Mouse (Mus musculus): ENCODE measurements around the gene Fbxl13.

Fbxl13 gene

DNA sequence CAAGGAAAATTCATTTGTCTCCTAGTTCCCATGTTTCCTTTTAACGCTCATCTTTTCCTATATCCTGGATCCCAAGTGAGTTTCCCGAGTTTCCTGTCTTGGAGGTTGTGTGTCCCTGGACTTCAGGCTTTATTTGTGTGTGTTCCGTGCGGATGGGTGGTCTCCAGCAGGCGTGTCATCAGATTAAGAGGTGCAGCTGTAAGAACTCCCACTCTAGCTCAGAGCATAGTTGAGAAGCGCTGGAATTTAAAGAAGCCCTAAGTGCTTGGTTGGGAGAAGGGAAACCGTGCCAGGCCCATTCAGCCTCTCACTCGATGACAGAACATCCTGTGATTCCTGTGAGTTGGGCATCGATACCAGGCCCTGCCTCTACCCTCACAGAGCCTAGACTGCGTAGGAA, 132.1 kb downstream of the Fbxl13 start:
- DNase-seq = no peak

DNA sequence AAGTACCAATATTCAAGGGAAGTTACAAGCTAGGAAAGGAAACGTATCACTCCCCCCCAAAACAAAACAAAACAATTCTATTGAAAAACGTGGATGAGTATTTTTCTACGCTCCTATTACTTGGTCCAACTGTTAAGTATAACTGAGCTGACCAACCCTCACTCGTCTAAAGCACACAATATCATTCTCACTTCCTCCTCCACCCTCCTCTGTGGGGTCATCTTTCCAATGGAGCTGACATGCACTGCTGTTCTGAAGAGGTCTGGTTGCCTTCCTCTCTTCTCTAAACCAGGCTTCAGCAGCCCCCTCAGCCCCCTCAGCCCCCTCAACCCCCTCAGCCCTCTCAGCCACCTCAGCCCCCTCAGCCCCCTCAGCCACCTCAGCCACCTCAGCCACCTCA, 135.6 kb downstream of the Fbxl13 start:
- DNase-seq = no peak

- DNase-seq = no peak
Observed at GRCm38 (mm10) chr5:21506887-21507286, 138.5 kb downstream of the Fbxl13 start.

DNA sequence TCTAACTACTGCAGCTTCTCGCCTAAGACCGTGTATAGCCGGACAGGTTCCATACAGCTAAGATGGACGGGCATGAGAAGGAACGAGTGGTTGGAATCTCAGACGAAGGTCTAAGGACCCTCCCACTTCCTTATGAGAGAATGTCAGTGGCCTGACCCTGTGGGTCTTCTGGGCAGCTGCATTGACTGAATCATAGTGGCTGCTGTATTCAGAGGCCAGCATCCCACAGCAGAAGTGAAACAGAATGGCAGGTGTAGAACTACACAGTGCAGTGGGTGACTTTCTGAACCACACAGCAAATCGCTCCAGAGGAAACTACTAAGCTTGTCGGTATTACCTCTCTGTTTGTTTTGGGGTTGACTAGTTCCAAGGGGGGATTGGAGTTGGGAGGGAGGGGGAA, 140.3 kb downstream of the Fbxl13 start:
- DNase-seq = no peak

DNA sequence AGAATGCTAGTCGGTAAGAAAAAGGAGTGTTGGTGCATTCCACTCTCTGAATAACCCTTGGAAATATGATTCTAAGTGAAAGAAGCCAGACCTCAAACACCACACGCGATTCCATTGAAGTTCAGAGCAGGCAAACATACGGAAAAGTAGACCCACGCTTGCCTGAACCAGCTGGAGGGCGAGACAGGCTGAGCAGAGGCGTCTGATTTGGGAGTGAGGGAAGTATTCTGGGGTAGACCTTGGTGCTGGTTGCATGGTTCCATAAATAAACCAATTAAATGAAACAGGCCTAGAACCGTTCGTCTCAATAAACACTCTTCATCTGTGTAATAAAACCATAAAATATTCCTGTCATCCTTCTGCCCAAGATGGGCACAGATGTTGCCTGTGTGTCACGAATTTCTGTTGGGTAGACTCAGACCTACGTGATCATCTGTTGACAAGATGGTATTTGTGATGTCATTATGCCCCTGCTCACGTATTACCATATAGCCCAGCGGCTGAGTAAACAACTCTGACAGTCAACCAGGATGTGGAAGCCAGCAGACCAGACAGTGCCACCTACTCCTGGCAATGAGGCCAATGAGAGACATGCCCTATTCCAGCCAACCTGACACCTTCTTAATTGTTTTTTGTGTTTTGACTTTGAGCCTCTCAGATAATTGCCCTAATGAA, 142.4 kb downstream of the Fbxl13 start:
- no peak for DNase-seq

DNA sequence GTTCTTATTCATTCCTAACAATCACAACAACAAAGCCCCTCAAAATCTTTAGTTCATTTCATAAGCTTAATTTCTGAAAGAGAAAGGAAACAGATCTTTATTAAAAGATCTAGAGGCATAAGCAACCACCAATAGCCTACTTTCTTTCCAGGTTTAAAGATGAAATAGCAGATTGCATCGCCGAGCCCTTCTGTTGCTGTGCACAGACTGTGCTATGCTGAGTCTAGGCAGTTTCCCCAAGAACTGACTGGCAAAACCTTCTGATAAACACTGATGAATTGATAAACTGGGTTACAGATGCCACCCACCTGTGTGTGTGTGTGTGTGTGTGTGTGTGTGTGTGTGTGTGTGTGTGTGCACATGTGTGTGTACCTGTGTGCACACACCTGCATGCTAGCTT, 144.5 kb downstream of the Fbxl13 start:
- DNase-seq = no peak

- DNase-seq = no peak
Observed at GRCm38 (mm10) chr5:21500133-21500532, 145.3 kb downstream of the Fbxl13 start.

DNA sequence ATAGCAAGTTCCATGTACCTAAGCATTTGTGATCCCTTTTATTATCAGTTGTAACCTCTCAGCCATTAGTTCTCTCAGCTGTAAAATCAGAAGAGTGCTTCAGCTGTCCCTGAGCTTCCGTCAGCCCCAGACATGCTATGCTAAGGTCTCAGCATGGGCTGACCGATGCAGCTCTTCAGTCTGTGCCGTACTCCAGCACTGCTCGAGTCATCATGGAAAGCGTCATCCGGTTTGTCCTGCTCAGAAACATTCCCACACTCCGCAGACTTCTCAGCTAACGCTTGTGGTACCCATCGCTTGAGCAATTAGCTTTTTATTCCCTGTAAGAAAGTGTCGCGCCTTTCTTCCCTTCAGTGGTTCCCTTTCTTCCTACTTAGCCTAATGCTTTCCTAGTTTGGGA, 146.5 kb downstream of the Fbxl13 start:
- no peak for DNase-seq

DNA sequence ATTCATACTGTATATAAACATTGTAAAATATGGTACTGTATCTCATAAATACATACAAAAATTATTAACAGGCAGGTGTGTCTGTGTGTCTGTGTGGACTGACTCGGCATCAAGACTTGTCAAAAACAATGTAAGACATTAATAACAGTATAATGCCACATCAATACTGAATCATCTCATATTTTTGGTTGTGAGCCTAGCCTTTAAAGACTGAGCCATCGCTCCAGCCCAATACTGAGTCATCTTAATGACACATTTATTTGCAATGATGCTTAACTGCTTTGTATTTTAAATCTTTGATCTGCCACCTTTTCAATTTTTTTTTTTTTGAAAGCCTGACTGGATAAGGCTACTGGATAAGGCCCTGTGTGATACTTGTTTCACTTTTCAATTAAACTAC, 146.9 kb downstream of the Fbxl13 start:
- DNase-seq = no peak

DNA sequence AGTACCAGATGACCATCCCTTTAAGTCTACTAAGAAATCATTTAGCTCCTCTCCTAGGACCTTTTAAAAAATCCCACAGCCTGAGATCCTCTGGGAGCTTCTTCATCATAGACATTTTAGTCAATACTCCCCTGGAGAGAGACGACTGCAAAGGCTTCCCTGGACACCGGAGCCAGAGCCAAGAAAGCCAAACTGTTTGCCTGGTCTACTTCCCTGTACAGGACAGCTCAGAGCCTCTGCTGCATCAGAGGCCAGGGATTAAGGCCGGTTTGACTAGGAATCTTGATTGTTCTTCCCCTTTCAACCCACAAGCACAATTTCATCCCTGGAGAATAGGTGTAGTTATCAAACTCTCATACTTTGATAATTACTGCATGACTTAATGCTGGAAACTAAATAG, 148.6 kb downstream of the Fbxl13 start:
- no peak for DNase-seq

DNA sequence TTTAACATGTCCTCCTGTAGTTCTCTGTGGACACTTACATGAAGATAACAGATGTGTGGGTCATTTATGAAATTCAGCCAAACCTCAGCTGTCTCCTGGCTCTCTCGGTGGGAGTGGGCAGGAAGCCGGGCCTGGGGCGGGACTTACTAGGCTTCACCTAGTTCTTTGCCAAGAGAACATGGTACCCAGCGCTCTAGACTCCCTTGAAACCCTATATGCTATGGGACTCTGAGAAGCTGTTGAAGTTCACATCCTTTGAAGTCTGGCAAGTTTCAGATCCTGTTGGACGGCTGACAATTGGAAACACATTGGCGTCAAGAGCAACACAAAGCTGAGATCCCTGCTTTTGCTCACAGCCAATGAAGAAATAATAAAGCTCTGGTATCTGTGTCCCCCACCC, 149.1 kb downstream of the Fbxl13 start:
- no peak for DNase-seq

DNA sequence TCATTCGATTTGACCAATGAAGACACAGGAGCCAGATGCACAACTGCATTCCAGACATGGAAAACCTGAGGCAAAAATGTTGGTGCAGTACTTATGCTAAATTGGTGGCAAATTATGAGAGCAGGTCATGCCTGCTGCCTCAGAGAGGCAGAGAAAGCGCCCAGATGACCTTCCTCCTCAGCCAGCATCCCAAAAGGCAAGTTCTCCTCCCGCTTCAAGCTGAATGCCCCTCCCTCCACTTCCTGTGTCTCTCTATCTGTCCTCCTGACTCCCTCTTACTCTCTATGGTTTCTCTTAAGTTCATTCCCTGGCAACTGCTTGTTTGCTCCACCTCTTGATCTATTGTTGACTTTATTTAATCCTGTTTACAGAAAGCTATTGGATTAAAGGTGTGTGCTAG, 150.7 kb downstream of the Fbxl13 start:
- no peak for DNase-seq

GRCm38 (mm10) chr5:21493294-21493999, 152.0 kb downstream of the Fbxl13 start:
- no peak for DNase-seq

GRCm38 (mm10) chr5:21492213-21492612, 153.2 kb downstream of the Fbxl13 start:
- no peak for DNase-seq

- no peak for DNase-seq
Observed at GRCm38 (mm10) chr5:21491469-21491868, 154.0 kb downstream of the Fbxl13 start.

- DNase-seq = no peak
Observed at GRCm38 (mm10) chr5:21489135-21489534, 156.3 kb downstream of the Fbxl13 start.

GRCm38 (mm10) chr5:21488506-21488905, 156.9 kb downstream of the Fbxl13 start:
- no peak for DNase-seq

- DNase-seq = no peak
Observed at GRCm38 (mm10) chr5:21487716-21488115, 157.7 kb downstream of the Fbxl13 start.

GRCm38 (mm10) chr5:21487306-21487705, 158.1 kb downstream of the Fbxl13 start:
- no peak for DNase-seq

- DNase-seq = no peak
Observed at GRCm38 (mm10) chr5:21486798-21487197, 158.6 kb downstream of the Fbxl13 start.

- no peak for DNase-seq
Observed at GRCm38 (mm10) chr5:21485197-21485829, 160.1 kb downstream of the Fbxl13 start.

GRCm38 (mm10) chr5:21483275-21483674, 162.2 kb downstream of the Fbxl13 start:
- DNase-seq = no peak

DNA sequence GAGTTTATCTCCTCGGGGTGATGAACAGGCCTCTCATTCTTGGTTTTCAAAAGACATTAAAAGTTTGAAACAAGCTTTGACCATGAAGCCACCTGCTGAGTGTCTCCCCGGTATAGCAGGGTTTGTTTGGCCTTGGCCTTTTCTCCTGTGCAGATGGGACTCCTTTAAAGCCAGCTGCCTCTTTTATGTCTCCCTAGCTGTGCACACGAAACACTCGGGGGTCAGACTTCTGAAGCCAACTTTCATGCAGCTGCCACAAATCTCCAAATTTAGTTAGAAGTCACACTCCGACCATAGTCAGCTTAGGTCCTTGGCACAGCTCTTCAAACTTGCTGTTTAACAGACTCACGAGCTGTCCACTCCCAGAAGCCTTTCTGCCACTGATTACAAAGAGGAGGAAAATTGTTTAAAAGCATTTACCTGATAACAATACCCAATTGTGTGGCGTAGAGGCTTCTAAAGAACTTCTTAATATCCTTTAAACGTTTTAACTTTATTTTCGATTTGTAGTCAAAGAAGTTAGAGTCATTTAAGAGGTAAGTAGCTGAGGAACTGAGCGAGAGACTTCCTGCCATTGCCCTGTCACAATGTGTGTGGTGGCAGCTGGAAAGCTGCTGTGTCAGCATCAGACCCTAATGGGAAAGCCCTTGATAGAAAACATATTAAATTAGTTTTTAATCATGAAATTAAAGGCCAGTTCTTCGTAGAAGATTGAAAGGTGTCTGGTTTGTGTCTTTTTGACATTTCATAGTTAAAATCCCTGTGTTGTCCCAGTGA, 162.8 kb downstream of the Fbxl13 start:
- DNase-seq = no peak

GRCm38 (mm10) chr5:21481521-21481920, 163.9 kb downstream of the Fbxl13 start:
- no peak for DNase-seq

All from kidney, adult 9 months (tissue).